Mouse (Mus musculus) CD4-positive, CD25-positive, alpha-beta regulatory T cell, adult 4 months (primary cell): ENCODE measurements around the gene Edrf1. TPM values are rescaled to one million over a fixed set of nuclear protein-coding genes. Genes with fewer than 3 reads are reported as not detected.
A peak's percentile ranks its signal among the peaks of the same experiment; 100 is the strongest.
"Not testable (repeated sequence)": the region's sequence is repeated elsewhere in the genome, so short reads cannot be mapped to it uniquely, and the experiment has no call there.

Source experiments
- ATAC-seq: one replicate; pipeline ENCODE4 v1.8.0; 2017
- polyA plus RNA-seq, 2 experiments: library from polyadenylated mRNA; unstranded; fragments of 100-300 nt; shearing (Covaris generic); gene quantifications; one replicate each; pipeline ENCODE4 v1.2.1; 2017

Edrf1 gene
- polyA plus RNA-seq, 2 experiments from 2014 or later: 16.4 to 18.5 TPM

- ATAC-seq: no peak
Observed at GRCm38 (mm10) chr7:133662467-133662866, 25.1 kb downstream of the Edrf1 start.

- peak; percentile 37 for ATAC-seq
Observed at GRCm38 (mm10) chr7:133669071-133669470, 31.7 kb downstream of the Edrf1 start.

GRCm38 (mm10) chr7:133669946-133670345 lies 32.6 kb downstream of the Edrf1 start:
- ATAC-seq: no peak

- ATAC-seq: no peak
Observed at GRCm38 (mm10) chr7:133670846-133671245, 33.5 kb downstream of the Edrf1 start.

- no peak for ATAC-seq
Observed at GRCm38 (mm10) chr7:133676002-133676401, 38.7 kb downstream of the Edrf1 start.

- no peak for ATAC-seq
Observed at GRCm38 (mm10) chr7:133678716-133679115, 41.4 kb downstream of the Edrf1 start.

GRCm38 (mm10) chr7:133679439-133679838 lies 42.1 kb downstream of the Edrf1 start:
- ATAC-seq: no peak

GRCm38 (mm10) chr7:133679961-133680360 lies 42.6 kb downstream of the Edrf1 start, which contains the start of gene Mmp21:
Gene Mmp21 (minus strand): TSS chr7:133680061.
- no peak for ATAC-seq

- ATAC-seq: no peak
Observed at GRCm38 (mm10) chr7:133683626-133684025, 46.3 kb downstream of the Edrf1 start.

GRCm38 (mm10) chr7:133684110-133684509 lies 46.8 kb downstream of the Edrf1 start:
- ATAC-seq: no peak

- no peak for ATAC-seq
Observed at GRCm38 (mm10) chr7:133684701-133685100, 47.4 kb downstream of the Edrf1 start.

- not testable (repeated sequence) for ATAC-seq
Observed at GRCm38 (mm10) chr7:133685644-133686043, 48.3 kb downstream of the Edrf1 start.

GRCm38 (mm10) chr7:133698021-133698709 lies 60.8 kb downstream of the Edrf1 start:
- ATAC-seq: no peak

- no peak for ATAC-seq
Observed at GRCm38 (mm10) chr7:133699885-133700284, 62.5 kb downstream of the Edrf1 start.

- no peak for ATAC-seq
Observed at GRCm38 (mm10) chr7:133701366-133701765, 64.0 kb downstream of the Edrf1 start.

GRCm38 (mm10) chr7:133702333-133702732 lies 65.0 kb downstream of the Edrf1 start:
- no peak for ATAC-seq

GRCm38 (mm10) chr7:133703906-133704305 lies 66.6 kb downstream of the Edrf1 start:
- no peak for ATAC-seq

- no peak for ATAC-seq
Observed at GRCm38 (mm10) chr7:133707301-133707700, 70.0 kb downstream of the Edrf1 start.

- ATAC-seq: no peak
Observed at GRCm38 (mm10) chr7:133715387-133715786, 78.0 kb downstream of the Edrf1 start.

- no peak for ATAC-seq
Observed at GRCm38 (mm10) chr7:133718580-133718979, 81.2 kb downstream of the Edrf1 start.

- no peak for ATAC-seq
Observed at GRCm38 (mm10) chr7:133720616-133721015, 83.3 kb downstream of the Edrf1 start.
